Mouse (Mus musculus): ENCODE measurements around the gene Zfp2. TPM values are rescaled to one million over a fixed set of nuclear protein-coding genes. Genes with fewer than 3 reads are reported as not detected.

The Zfp2 gene
- total RNA-seq, 2 experiments from 2014 or later: 2.8 to 3.7 TPM

GRCm38 (mm10) chr11:50850989-50851601 lies 64.9 kb downstream of the Zfp2 start:
- peak; percentile 9 for DNase-seq

- DNase-seq: no peak
Observed at GRCm38 (mm10) chr11:50850177-50850735, 65.7 kb downstream of the Zfp2 start, which contains the start of gene Grm6. Grm6 (plus strand) TSS chr11:50850685.

- DNase-seq: no peak
Observed at GRCm38 (mm10) chr11:50849310-50849709, 66.7 kb downstream of the Zfp2 start.

Other genes starting within 250 kb of the Zfp2 start
- 10 to 100 TPM in 1 of 2 experiments, 1 to 10 TPM in 1; 9.8 to 10.1 TPM for gene Zfp354c, start 88.4 kb downstream of the Zfp2 start, total RNA-seq (2021)
- gene Zfp879, start 74.6 kb downstream of the Zfp2 start, total RNA-seq (2021): under 1 TPM; 0.38 to 0.62 TPM
- gene Grm6, start 65.5 kb downstream of the Zfp2 start, total RNA-seq (2021): not detected
- gene Zfp454, start 28.5 kb downstream of the Zfp2 start, total RNA-seq (2021): 1 to 10 TPM; 1.4 to 1.5 TPM
- gene Zfp354b, start 15.5 kb upstream of the Zfp2 start, total RNA-seq (2021): under 1 TPM; 0.88 to 0.92 TPM
- gene 4933414I15Rik, start 27.6 kb upstream of the Zfp2 start, total RNA-seq (2021): not detected
- gene Prop1, start 37.6 kb upstream of the Zfp2 start, total RNA-seq (2021): not detected
- gene Olfr1378, start 50.4 kb upstream of the Zfp2 start, total RNA-seq (2021): not detected
- not detected for gene Olfr1377, start 65.8 kb upstream of the Zfp2 start, total RNA-seq (2021)
- gene Olfr51, start 87.4 kb upstream of the Zfp2 start, total RNA-seq (2021): not detected
- gene Olfr54, start 98.1 kb upstream of the Zfp2 start, total RNA-seq (2021): not detected
- not detected for gene Olfr1375, start 131.9 kb upstream of the Zfp2 start, total RNA-seq (2021)
- 1 to 10 TPM; 2.1 to 2.2 TPM for gene Zfp354a, start 143.1 kb upstream of the Zfp2 start, total RNA-seq (2021)

Data from heart, postnatal 4 days (tissue).